Mouse (Mus musculus) CD4-positive helper T cell, adult 2 months (primary cell): ENCODE data around the gene Sema4d.
A peak's percentile ranks its signal among the peaks of the same experiment; 100 is the strongest.
"Not testable (repeated sequence)": the region's sequence is repeated elsewhere in the genome, so short reads cannot be mapped to it uniquely, and the experiment has no call there.

Experiments
- DNase-seq: peaks from one replicate; pipeline ENCODE4 v3.0.0-alpha.2; 2012; ENCODE audit warnings: low read depth, missing footprints, low spot score

The Sema4d gene

DNA sequence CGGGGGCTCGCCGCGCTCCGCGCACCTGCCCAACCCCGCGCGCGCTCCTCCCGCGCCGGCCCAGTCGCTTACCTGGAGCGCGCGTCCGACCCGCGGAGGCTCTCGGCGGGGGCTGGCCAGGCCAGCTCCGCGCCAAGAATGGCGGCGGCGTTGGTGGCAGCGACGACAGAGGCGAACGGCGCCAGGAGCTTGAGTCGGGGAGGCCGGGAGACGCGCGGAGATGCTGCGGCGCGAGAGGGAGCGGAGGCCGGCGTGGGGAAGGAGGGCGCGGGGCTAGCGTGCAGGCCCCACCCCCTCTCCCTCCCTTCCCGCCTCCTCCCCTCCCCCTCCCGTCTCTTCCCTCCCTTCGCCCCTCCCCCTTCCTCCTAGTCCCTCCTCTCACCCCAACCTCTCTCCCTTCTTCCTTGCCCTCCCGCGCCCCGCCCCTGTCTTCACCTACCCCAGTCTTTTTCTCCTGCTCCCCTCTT lies at the start of gene Sema4d:
Sema4d (minus strand) TSS at position 323 of the 467 bp plus-strand sequence.
- DNase-seq = peak; percentile 87

DNA sequence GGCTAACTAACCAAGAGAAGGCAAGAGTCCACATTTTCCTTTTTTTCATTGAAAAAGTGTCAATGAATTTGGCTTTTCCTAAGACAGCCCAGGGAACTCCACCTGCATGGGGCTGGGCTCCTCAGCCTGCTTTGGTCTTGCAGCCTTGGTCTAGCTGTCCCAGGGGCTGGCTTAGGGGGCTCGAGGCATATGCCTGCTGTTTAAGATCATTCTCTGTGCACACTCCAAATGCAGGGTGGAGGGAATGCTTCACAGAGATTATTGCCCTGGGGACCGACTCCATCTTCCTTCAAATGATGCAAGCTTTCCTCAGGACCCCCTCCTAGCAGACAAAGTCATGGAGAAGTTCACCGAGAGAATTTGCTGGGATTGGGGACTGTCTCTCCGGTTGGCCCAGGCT lies 49.8 kb upstream of the Sema4d start:
- no peak for DNase-seq

DNA sequence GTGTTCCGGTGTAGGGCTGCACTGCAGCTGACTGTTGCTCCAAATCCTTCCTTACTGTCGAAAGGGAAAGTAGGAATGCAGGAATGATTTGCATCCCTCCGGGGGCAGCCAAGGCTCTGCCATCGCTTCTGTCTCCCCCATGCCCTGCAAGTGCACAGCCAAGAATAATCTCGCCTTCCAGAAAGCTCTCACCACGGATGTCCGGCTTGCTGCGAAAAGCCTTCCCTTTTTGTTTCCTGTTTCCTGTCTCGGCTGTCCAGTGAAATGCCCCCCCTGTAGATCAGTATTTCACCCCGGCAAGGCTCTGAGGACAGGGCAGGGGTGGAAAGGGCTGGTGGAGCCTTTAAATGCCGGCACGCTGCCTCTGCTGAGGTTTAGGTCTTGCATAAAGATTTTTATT lies 49.2 kb upstream of the Sema4d start:
- no peak for DNase-seq

GRCm38 (mm10) chr13:51842191-51842590 lies 48.6 kb upstream of the Sema4d start:
- DNase-seq = no peak

- DNase-seq = no peak
These were observed 48.1 kb upstream of the Sema4d start for GRCm38 (mm10) chr13:51841541-51842115.

GRCm38 (mm10) chr13:51840702-51841101 lies 47.2 kb upstream of the Sema4d start:
- DNase-seq = no peak

- peak; percentile 73 for DNase-seq
These were observed 45.9 kb upstream of the Sema4d start for GRCm38 (mm10) chr13:51839250-51840026.

DNA sequence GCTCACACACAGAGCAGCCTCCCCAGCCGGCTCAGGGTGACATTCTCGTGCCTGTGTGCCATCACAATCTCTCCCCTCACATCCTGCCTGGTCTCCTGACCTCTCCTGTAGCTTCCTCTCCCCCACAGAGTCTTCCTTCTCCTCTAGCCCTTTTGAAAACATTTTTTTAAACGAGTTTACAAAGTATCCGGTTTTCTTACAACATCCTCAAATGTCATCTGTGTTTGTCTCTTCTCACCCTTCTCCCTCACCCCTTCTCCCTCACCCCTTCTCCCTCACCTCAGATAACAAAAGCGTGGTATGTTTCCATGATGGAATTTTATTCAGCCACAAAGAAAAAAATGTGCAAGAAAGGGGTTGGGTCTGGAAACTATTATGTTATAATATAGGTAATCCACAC lies 43.9 kb upstream of the Sema4d start:
- DNase-seq = peak; percentile 45

- not testable (repeated sequence) for DNase-seq
These were observed 41.7 kb upstream of the Sema4d start for GRCm38 (mm10) chr13:51835208-51835607.

DNA sequence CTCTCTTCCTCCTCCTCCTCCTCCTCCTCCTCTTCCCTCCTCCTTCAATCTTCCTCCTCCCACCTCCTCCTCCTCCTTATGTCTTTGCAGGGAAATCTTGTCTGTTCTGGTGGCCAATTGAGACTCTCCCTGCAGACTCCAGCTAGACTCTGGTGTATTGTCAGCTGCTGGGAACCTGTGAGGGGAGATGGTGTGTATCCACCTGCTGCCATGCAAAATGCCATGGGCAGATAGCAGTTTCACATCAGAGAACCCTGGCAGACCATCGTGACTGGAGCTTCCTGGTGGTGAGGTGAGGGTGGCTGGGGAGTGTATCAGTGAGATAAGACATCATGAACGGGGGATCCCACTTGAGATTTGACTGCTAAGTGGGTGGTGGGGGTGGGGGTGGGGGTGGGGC lies 41.0 kb upstream of the Sema4d start:
- DNase-seq = no peak

DNA sequence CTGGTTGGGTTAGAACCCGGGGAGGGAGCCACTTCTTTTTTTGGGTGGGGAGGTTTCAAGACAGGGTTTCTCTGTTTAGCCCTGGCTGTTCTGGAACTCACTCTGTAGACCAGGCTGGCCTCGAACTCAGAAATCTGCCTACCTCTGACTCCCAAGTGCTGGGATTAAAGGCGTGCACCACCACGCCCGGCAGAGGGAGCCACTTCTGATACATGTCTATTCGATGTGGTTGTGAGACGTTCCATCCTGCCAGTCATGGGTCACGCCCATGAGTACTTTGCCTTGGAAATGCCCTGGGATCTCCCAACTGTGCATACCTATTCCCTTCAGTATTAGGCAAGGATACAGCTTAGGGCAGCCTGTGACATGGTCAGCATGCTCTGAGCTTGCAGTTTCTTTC lies 40.5 kb upstream of the Sema4d start:
- peak; percentile 31 for DNase-seq

DNA sequence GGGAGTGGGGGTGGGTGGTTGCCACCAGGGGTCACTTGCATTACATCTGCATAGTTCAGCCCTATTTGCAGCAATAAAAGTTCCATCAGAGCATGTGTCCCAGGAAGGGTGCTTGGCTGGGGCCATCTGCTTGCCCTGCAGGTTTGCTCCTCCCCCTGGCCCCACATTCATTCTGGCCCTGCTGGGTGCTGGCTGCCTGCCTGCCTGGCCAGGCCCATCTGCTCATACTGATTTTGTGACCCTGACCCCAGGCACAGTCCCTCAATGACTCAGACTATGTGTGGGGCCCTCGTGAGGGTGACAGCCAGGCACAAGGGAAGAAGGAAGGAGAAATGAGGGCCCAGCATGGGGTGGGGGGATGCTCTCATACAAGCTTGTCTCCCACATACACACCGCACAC lies 40.1 kb upstream of the Sema4d start:
- no peak for DNase-seq

DNA sequence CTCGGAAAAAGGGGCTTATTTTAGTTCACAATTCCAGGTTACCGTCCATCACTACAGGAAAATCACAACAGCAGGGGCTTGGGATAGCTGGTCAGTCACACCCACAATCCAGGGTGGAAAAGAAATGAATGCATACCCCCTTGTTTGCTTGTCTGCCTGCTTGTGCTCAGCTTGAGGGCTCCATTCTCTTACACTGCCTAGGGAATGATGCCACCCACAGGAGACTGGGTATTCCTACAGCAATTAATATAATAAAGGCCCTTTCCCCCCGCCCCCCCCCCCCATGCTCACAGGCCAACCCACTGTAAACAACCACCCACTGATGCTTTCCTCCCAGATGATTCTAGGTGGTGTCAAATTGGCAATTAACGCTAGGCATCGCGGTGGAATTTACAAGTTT lies 38.9 kb upstream of the Sema4d start:
- no peak for DNase-seq

DNA sequence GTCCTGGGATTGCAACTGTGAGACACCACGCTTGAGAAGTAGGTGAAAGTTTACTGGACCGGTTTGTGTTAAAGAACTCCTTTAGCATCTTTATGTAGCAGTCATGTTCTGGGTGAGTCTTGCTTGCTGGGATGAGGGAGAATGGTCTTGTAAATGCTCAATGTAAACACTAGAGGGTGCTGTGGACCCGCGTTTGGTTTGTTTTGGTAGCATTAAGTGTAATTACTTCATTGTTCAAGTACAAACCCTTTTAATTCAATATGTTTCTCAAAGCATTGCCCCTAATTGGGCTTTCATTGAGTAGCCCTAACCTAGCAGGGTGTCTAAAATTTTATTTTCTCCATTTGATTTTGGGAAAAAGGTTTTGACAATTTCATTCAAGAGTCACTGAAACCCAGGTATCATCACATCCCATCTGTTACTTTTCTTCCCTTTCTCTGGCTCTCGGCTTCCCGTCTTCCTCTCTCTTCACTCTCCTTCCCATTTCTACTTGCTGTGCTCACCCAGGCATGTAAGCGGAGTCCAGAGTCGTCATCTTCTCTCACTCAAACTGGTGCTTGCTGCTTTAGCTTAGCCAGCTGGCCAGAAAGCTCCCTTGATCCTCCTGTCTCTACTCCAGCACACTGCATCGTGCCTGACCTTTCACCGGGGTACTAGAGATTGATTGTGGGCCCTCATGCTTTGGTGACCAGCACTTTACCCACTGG lies 37.4 kb upstream of the Sema4d start:
- peak; percentile 63 for DNase-seq

DNA sequence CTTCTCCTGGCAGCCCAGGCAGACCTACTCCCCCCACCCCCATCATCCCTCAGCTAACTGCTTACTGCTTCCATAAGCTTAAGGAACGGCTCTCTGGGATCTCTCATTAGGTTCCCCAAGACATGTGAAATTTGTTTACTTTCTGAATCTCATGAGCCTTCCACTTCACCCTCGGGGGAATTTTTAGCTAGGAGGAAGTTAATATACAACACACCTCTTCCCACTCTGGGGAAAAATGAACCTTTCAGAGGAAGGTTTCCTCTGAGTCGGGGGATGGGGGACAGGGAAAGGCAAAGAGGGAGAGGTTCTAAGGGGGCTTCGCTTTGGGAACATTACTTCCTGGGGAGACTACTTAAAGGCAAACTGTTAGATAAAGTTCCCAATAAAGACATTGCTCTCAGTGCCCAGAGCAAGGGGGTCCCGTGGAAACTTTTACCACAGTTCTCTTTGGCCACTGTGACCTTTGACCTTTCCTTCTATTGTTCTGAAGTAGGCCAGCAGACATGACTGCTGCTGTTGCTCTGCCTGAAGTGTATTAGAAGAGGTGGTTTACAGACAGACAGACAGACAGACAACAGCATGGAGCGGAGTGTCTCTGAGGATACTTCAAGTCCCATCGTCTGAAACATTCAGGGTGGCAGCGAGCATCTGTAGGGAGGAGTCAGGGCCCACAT lies 30.4 kb upstream of the Sema4d start:
- no peak for DNase-seq

GRCm38 (mm10) chr13:51821988-51822387 lies 28.4 kb upstream of the Sema4d start:
- DNase-seq = no peak

GRCm38 (mm10) chr13:51819351-51819750 lies 25.8 kb upstream of the Sema4d start:
- no peak for DNase-seq

DNA sequence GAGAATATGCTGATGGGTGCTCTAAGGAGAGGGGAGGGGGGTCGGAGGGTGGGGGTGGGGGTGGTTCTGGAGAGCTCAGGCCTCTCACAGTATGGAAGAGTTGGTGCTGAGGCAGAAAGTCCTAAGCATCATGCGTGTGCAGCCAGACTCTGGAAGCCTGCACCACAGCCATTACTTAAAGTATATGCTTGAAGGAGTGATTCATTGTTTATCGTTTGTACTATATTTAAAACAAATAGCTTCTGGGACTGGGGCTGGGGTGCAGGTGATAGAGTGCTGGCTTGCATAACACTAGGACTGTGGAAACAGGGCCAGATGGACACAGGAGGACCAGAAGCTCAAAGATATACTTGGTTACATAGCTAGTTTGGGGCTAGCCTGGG lies 25.4 kb upstream of the Sema4d start:
- DNase-seq = no peak

DNA sequence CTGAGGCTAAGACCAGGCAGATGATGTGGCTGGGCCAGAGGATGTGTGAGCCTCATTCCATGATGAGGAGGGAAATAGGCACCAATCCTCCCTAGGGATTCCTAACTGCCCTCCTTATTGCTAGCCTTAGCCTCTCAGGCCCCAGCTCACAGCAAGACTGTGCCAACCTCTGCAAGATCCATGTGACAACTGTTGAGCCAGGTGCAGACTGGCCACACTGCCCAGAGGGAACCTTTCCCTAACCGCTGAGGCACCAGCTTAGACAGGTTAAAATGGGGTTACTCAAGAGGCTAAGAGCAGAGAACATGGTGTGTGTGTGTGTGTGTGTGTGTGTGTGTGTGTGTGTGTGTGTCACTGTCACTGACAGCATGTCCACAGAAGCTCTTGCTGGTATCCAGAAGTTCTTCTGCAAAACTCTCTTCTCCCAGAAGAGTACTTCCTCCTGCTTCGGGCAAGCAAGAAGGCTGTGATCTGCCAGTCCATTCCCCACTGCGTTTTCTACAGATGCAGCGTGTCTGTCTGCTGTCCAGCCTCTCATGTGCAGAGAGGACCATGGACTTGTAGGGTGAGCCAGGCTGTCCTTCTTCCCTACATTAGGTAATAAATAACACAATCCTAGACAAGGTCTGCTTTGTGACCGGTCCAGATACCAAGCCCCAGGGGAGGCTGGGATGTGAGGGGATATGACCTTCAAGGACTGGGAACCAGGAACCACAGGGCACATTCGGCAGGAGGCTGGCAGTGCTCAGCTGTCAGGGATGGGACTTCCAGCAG lies 24.8 kb upstream of the Sema4d start:
- DNase-seq = no peak

GRCm38 (mm10) chr13:51816559-51817041 lies 23.1 kb upstream of the Sema4d start:
- DNase-seq = no peak

- DNase-seq = peak; percentile 86
These were observed 22.4 kb upstream of the Sema4d start for GRCm38 (mm10) chr13:51815865-51816504.
